Mouse (Mus musculus) midbrain, embryonic 16.5 days (tissue): Measurements from ENCODE around the gene Gm20388. TPM values are rescaled to one million over a fixed set of nuclear protein-coding genes. Genes with fewer than 3 reads are reported as not detected.

Experiments
- ATAC-seq: fragments of 200-750 bp; cut with Nextera tagmentation; 2 replicates; pipeline ENCODE4 v1.8.0; 2017; ENCODE audit warnings: moderate TSS enrichment
- H3K27ac ChIP-seq: fragments of 300-500 bp; sonication (generic); 2 replicates; pipeline ENCODE4 v1.5.1; 2014; ENCODE audit warnings: mild to moderate bottlenecking, low read length, mixed read lengths
- H3K27me3 ChIP-seq: fragments of 300-500 bp; sonication (generic); 2 replicates; pipeline ENCODE4 v1.6.1; 2014; ENCODE audit warnings: low read depth, low read length, mixed read lengths; ENCODE audit not compliant: control insufficient read depth, insufficient read depth
- H3K36me3 ChIP-seq: fragments of 300-500 bp; sonication (generic); 2 replicates; pipeline ENCODE4 v1.6.1; 2014; ENCODE audit warnings: mild to moderate bottlenecking, low read length, moderate library complexity, mixed read lengths; ENCODE audit not compliant: control insufficient read depth, insufficient read depth
- H3K4me1 ChIP-seq: fragments of 300-500 bp; sonication (generic); 2 replicates; pipeline ENCODE4 v1.6.1; 2014; ENCODE audit warnings: mild to moderate bottlenecking, low read length, mixed read lengths; ENCODE audit not compliant: control insufficient read depth, insufficient read depth
- H3K4me2 ChIP-seq: fragments of 300-500 bp; sonication (generic); 2 replicates; pipeline ENCODE4 v1.6.1; 2014; ENCODE audit warnings: mild to moderate bottlenecking, low read length, mixed read lengths
- H3K4me3 ChIP-seq: fragments of 300-500 bp; sonication (generic); 2 replicates; pipeline ENCODE4 v1.5.1; 2014; ENCODE audit warnings: low read depth, mild to moderate bottlenecking, low read length, moderate library complexity, mixed read lengths
- H3K9ac ChIP-seq: fragments of 300-500 bp; sonication (generic); 2 replicates; pipeline ENCODE4 v1.6.1; 2014; ENCODE audit warnings: low read depth, low read length, mixed read lengths
- H3K9me3 ChIP-seq: fragments of 300-500 bp; sonication (generic); replicated peaks from 2 replicates; pipeline ENCODE4 v1.6.1; 2014; ENCODE audit warnings: mild to moderate bottlenecking, low read length, mixed read lengths; ENCODE audit not compliant: control insufficient read depth, poor library complexity, severe bottlenecking
- WGBS: fragments of 180-500 bp; shearing (Covaris S2); extraction: QIAGEN DNeasy Blood & Tissue Kit; methylation state at CpG from one replicate; pipeline ENCODE4 v1.1.7; 2014; 5-methylcytosine and 5-hydroxymethylcytosine counted together
- polyA plus RNA-seq: library from polyadenylated mRNA; unstranded; fragments of >200 nt; fragmentation: Nextera tagmentation; extraction: Ambion mirVana; gene quantifications from 2 replicates; pipeline ENCODE4 v1.2.1, GENCODE M21; 2015

Gene Gm20388
- polyA plus RNA-seq, 1 experiment from 2014 or later: 7.5 TPM

- H3K4me2 ChIP-seq: no peak overlapping the region
- H3K4me3 ChIP-seq: no peak overlapping the region
- no peaks in the 10 kb centered on the region for H3K36me3 ChIP-seq
- peaks cover 26% of the 10 kb centered on the region for H3K27me3 ChIP-seq
- H3K9ac ChIP-seq: no peak overlapping the region
- no peak overlapping the region for H3K27ac ChIP-seq
- H3K4me1 ChIP-seq: peaks cover 8% of the 10 kb centered on the region
- no peaks in the 10 kb centered on the region for H3K9me3 ChIP-seq
- WGBS: 82% methylated on average over 11 of the region's 11 CpGs
- ATAC-seq: no peak
Measured at GRCm38 (mm10) chr8:123893413-123893812, 3982.8 kb downstream of the Gm20388 start.

- Histone ChIP-seq H3K9ac (no peak within 1 kb of the TSS), H3K36me3 (no peaks in the 10 kb centered on the region), H3K4me1 (peaks cover 8% of the 10 kb centered on the region), H3K4me3 (no peak within 1 kb of the TSS), H3K27me3 (peaks cover 24% of the 10 kb centered on the region), H3K9me3 (no peaks in the 10 kb centered on the region), H3K27ac (no peak within 1 kb of the TSS), H3K4me2 (no peak within 1 kb of the TSS)
- ATAC-seq: no peak
- WGBS: 25% methylated on average over 15 of the region's 15 CpGs
Measured at GRCm38 (mm10) chr8:123894502-123895097, 3984.0 kb downstream of the Gm20388 start, which contains the start of gene Acta1. TSS of gene Acta1 (minus strand) at chr8:123894751.

DNA sequence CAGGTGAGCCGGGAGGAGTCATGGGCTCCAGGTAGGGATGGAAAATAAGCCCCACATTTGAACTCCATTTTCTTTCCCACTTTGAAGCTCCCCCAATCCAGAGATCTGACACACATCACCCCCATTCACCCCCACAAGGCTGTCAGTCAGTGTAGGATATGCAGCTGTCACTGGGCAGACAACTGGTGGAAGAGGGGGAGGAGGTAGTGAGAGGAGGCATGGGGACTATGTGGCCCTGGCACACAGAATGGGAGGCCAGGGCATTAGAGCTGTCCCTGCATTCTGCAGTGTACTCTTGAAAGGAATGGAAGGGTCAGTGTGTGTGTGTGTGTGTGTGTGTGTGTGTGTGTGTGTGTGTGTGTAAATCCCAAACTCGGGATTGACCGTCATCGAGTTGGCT is 3984.6 kb downstream of the Gm20388 start:
- ATAC-seq: no peak
- Histone ChIP-seq H3K4me2 (no peak overlapping the region), H3K9me3 (no peaks in the 10 kb centered on the region), H3K4me1 (peaks cover 8% of the 10 kb centered on the region), H3K9ac (no peak overlapping the region), H3K27ac (no peak overlapping the region), H3K4me3 (no peak overlapping the region), H3K36me3 (0 out of 2 replicates have a peak, but pooled peaks cover under 1% of the 10 kb centered on the region), H3K27me3 (peaks cover 24% of the 10 kb centered on the region)
- WGBS: 87% methylated on average over 4 of the region's 4 CpGs

DNA sequence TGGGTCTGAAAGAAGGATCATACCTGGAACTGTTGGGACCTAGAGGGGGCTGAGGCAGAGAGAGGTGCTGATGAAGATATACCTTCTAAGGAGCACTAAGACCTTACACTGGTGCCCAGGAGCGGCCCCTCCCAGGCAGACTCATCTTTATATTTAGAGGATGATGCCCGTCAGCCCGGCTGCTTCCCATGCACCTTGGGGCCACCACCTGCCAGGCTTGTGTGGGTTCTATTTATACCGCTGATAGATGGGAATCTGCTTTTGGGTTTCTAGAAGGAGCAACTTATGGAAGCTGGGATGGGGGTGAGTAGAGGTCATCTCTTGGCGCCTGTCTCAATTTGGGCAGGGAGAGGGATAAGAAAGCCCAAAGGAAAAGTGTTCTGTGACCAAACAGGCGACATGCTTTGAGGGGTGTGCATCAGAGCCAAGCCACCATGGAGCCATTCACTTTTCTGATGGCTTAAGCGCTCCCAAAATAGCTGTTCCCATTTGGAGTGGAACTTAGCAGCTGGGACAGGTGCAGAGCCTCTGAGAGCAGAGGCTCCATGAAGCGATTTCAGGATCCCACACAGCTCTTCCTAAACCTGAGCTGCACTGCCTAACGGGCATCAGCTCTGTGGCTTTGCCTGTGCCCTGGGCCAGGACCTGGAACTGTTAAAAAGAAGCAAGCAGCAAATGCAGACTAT is 3985.2 kb downstream of the Gm20388 start:
- 72% methylated on average over 9 of the region's 9 CpGs for WGBS
- Histone ChIP-seq H3K27me3 (peaks cover 24% of the 10 kb centered on the region), H3K4me1 (peaks cover 6% of the 10 kb centered on the region)

DNA sequence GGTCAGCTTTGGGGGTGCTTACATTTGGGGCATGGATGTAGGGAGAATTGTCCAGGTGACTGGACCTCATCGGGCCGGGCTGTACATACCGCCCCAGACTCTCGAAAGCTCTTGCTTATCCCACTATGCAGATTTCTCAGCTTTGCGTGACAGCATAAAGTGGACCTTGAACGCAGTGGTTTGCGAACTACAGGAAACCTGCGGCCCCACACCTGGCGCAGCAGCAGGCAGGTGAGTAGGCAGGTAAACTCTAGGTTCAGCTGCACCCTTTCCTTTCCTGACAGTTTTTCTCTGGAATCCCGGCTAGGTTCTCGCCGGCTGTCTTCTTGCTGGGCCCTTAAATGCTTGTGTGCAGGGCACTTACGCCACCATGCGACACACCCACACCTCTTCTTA is 3985.7 kb downstream of the Gm20388 start:
- Histone ChIP-seq H3K9ac (no peak overlapping the region), H3K4me3 (no peak overlapping the region), H3K4me2 (no peak overlapping the region), H3K27ac (no peak overlapping the region), H3K36me3 (peaks cover 3% of the 10 kb centered on the region; the same call in 1 of the 2 replicates), H3K27me3 (peaks cover 24% of the 10 kb centered on the region), H3K9me3 (no peaks in the 10 kb centered on the region), H3K4me1 (peaks cover 1% of the 10 kb centered on the region; the same call in 1 of the 2 replicates)
- ATAC-seq: no peak
- WGBS: 66% methylated on average over 14 of the region's 14 CpGs

More for the DNA sequence above, 3985.2 kb downstream of the Gm20388 start:
- Histone ChIP-seq H3K36me3 (0 out of 2 replicates have a peak, but pooled peaks cover 3% of the 10 kb centered on the region), H3K4me2 (no peak overlapping the region), H3K4me3 (no peak overlapping the region), H3K9me3 (no peaks in the 10 kb centered on the region), H3K9ac (no peak overlapping the region), H3K27ac (no peak overlapping the region)
- no peak for ATAC-seq

DNA sequence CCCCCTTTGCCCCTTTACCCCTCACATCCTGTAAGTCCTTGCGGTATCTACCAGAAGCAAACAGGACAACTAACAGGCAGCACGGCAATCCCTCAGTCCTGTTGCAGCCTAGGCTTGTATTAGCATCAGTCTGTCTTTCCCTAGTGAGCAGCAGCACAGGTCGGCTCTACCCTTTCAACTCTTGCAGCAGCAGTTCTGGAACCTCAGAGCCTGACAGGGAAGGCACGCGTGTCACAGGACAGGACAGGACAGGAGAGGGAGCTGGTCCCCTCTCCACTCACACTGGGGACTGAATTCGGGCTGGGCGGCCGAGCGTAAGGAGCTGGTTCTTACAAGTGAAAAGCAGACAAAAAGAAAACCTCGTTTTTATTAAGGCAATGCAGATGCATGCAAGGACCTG is 3986.1 kb downstream of the Gm20388 start:
- WGBS: 66% methylated on average over 10 of the region's 10 CpGs
- Histone ChIP-seq H3K9ac (no peak overlapping the region), H3K4me3 (no peak overlapping the region), H3K27ac (no peak overlapping the region), H3K4me2 (no peak overlapping the region), H3K9me3 (no peaks in the 10 kb centered on the region), H3K27me3 (peaks cover 24% of the 10 kb centered on the region), H3K36me3 (peaks cover 7% of the 10 kb centered on the region), H3K4me1 (no peaks in the 10 kb centered on the region; the same call in 1 of the 2 replicates)
- no peak for ATAC-seq

DNA sequence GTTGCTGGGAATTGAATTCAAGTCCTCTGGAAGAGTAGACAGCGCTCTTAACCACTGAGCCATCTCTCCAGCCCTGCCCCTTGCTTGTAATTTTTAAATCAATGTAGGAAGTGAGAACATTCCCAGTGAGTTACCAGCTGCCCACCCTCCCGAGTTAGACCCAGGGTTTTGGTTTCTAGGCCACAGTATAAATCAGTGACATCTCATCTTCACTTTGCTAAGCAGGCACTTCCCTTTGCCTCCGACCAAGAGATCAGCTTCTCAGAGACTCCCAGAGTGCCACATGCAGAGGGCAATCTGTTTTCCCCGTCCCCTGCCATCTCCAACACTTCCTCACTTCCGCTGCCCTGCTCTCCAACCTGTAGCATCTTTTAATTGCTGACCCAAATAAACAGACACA is 3987.9 kb downstream of the Gm20388 start:
- Histone ChIP-seq H3K9me3 (no peaks in the 10 kb centered on the region), H3K27me3 (peaks cover 18% of the 10 kb centered on the region), H3K27ac (no peak overlapping the region), H3K9ac (no peak overlapping the region), H3K4me2 (no peak overlapping the region), H3K36me3 (peaks cover 24% of the 10 kb centered on the region), H3K4me3 (no peak overlapping the region), H3K4me1 (no peaks in the 10 kb centered on the region)
- WGBS: 95% methylated on average over 5 of the region's 5 CpGs
- ATAC-seq: no peak

GRCm38 (mm10) chr8:123899366-123899765 is 3988.7 kb downstream of the Gm20388 start:
- Histone ChIP-seq H3K9me3 (no peaks in the 10 kb centered on the region), H3K36me3 (peaks cover 30% of the 10 kb centered on the region), H3K4me1 (no peaks in the 10 kb centered on the region), H3K27me3 (peaks cover 10% of the 10 kb centered on the region), H3K4me3 (no peak overlapping the region), H3K4me2 (no peak overlapping the region), H3K9ac (no peak overlapping the region), H3K27ac (no peak overlapping the region)
- ATAC-seq: no peak
- WGBS: 89% methylated on average over 7 of the region's 7 CpGs

- H3K36me3 ChIP-seq: peaks cover 44% of the 10 kb centered on the region
Measured at GRCm38 (mm10) chr8:123902653-123903052, 3992.0 kb downstream of the Gm20388 start.

More at GRCm38 (mm10) chr8:123902653-123903052, 3992.0 kb downstream of the Gm20388 start:
- H3K9ac ChIP-seq: no peak overlapping the region
- no peak overlapping the region for H3K27ac ChIP-seq
- no peak overlapping the region for H3K4me3 ChIP-seq
- H3K27me3 ChIP-seq: no peaks in the 10 kb centered on the region
- WGBS: 89% methylated on average over 7 of the region's 7 CpGs
- H3K9me3 ChIP-seq: no peaks in the 10 kb centered on the region
- no peaks in the 10 kb centered on the region for H3K4me1 ChIP-seq
- no peak for ATAC-seq
- H3K4me2 ChIP-seq: no peak overlapping the region
